Mouse (Mus musculus) hindbrain, embryonic 12.5 days (tissue): ENCODE results near the gene Slco1a5. TPM values are rescaled to one million over a fixed set of nuclear protein-coding genes. Genes with fewer than 3 reads are reported as not detected.
"Not testable (repeated sequence)": the region's sequence is repeated elsewhere in the genome, so short reads cannot be mapped to it uniquely, and the experiment has no call there.

Experiments
- ATAC-seq: fragments of 200-750 bp; cut with Nextera tagmentation; 2 replicates; pipeline ENCODE4 v1.8.0; 2017; ENCODE audit warnings: moderate TSS enrichment; ENCODE audit not compliant: low FRiP score
- H3K27ac ChIP-seq: fragments of 300-500 bp; sonication (generic); 2 replicates; pipeline ENCODE4 v1.5.1; 2016; ENCODE audit warnings: mild to moderate bottlenecking
- H3K27me3 ChIP-seq: fragments of 300-500 bp; sonication (generic); 2 replicates; pipeline ENCODE4 v1.6.1; 2016; ENCODE audit warnings: mild to moderate bottlenecking
- H3K36me3 ChIP-seq: fragments of 300-500 bp; sonication (generic); 2 replicates; pipeline ENCODE4 v1.6.1; 2016; ENCODE audit warnings: mild to moderate bottlenecking
- H3K4me1 ChIP-seq: fragments of 300-500 bp; sonication (generic); 2 replicates; pipeline ENCODE4 v1.6.1; 2016
- H3K4me2 ChIP-seq: fragments of 300-500 bp; sonication (generic); replicated peaks from 2 replicates; pipeline ENCODE4 v1.6.1; 2016; ENCODE audit warnings: mild to moderate bottlenecking
- H3K4me3 ChIP-seq: fragments of 300-500 bp; sonication (generic); 2 replicates; pipeline ENCODE4 v1.5.1; 2016; ENCODE audit warnings: mild to moderate bottlenecking
- H3K9ac ChIP-seq: fragments of 300-500 bp; sonication (generic); 2 replicates; pipeline ENCODE4 v1.6.1; 2016; ENCODE audit warnings: mild to moderate bottlenecking, moderate library complexity
- H3K9me3 ChIP-seq: fragments of 300-500 bp; sonication (generic); replicated peaks from 2 replicates; pipeline ENCODE4 v1.6.1; 2016; ENCODE audit warnings: mild to moderate bottlenecking
- WGBS: fragments of 180-500 bp; shearing (Covaris S2); methylation state at CpG from one replicate; pipeline ENCODE4 v1.1.7; 2016; 5-methylcytosine and 5-hydroxymethylcytosine counted together
- polyA plus RNA-seq: library from polyadenylated mRNA; unstranded; fragments of >200 nt; fragmentation: Nextera tagmentation; extraction: Ambion mirVana; gene quantifications from 2 replicates; pipeline ENCODE4 v1.2.1, GENCODE M21; 2016

The Slco1a5 gene
- polyA plus RNA-seq, 1 experiment from 2014 or later, result 0.83 TPM

- ATAC-seq, H3K4me1 ChIP-seq, H3K27ac ChIP-seq, H3K9me3 ChIP-seq, H3K9ac ChIP-seq, H3K4me2 ChIP-seq, H3K4me3 ChIP-seq, H3K27me3 ChIP-seq, H3K36me3 ChIP-seq: not testable (repeated sequence)
- WGBS, result 90% methylated on average over 1 of the region's 1 CpGs
These were observed 72.0 kb downstream of the Slco1a5 start for GRCm38 (mm10) chr6:142250738-142251307.

GRCm38 (mm10) chr6:142245065-142245464, 77.7 kb downstream of the Slco1a5 start:
- H3K9ac ChIP-seq, result no peak overlapping the region
- H3K9me3 ChIP-seq, result no peaks in the 10 kb centered on the region
- no peak overlapping the region for H3K4me3 ChIP-seq
- no peaks in the 10 kb centered on the region for H3K36me3 ChIP-seq
- no peak for ATAC-seq
- no peak overlapping the region for H3K27ac ChIP-seq
- H3K27me3 ChIP-seq, result no peaks in the 10 kb centered on the region
- H3K4me2 ChIP-seq, result no peak overlapping the region
- H3K4me1 ChIP-seq, result no peaks in the 10 kb centered on the region
- 75% methylated on average over 5 of the region's 5 CpGs for WGBS

GRCm38 (mm10) chr6:142239468-142239867, 83.3 kb downstream of the Slco1a5 start:
- Histone ChIP-seq H3K4me3 (no peak overlapping the region), H3K4me2 (no peak overlapping the region), H3K4me1 (no peaks in the 10 kb centered on the region), H3K27ac (no peak overlapping the region), H3K9ac (no peak overlapping the region), H3K36me3 (no peaks in the 10 kb centered on the region), H3K9me3 (no peaks in the 10 kb centered on the region), H3K27me3 (no peaks in the 10 kb centered on the region)
- WGBS, result 79% methylated on average over 1 of the region's 1 CpGs
- ATAC-seq, result no peak

GRCm38 (mm10) chr6:142220138-142220537, 102.6 kb downstream of the Slco1a5 start:
- no peak for ATAC-seq
- no peaks in the 10 kb centered on the region for H3K27me3 ChIP-seq

GRCm38 (mm10) chr6:142211821-142212220, 111.0 kb downstream of the Slco1a5 start:
- Histone ChIP-seq H3K4me3 (no peak overlapping the region), H3K9me3 (no peaks in the 10 kb centered on the region), H3K27ac (no peak overlapping the region), H3K4me1 (no peaks in the 10 kb centered on the region), H3K27me3 (no peaks in the 10 kb centered on the region), H3K9ac (no peak overlapping the region), H3K36me3 (no peaks in the 10 kb centered on the region), H3K4me2 (no peak overlapping the region)
- no peak for ATAC-seq

More at GRCm38 (mm10) chr6:142220138-142220537, 102.6 kb downstream of the Slco1a5 start:
- H3K4me1 ChIP-seq, result no peaks in the 10 kb centered on the region
- no peak overlapping the region for H3K9ac ChIP-seq
- H3K4me3 ChIP-seq, result no peak overlapping the region
- no peaks in the 10 kb centered on the region for H3K9me3 ChIP-seq
- no peaks in the 10 kb centered on the region for H3K36me3 ChIP-seq
- H3K27ac ChIP-seq, result no peak overlapping the region
- H3K4me2 ChIP-seq, result no peak overlapping the region

GRCm38 (mm10) chr6:142209749-142210148, 113.0 kb downstream of the Slco1a5 start:
- no peaks in the 10 kb centered on the region for H3K4me1 ChIP-seq
- H3K9ac ChIP-seq, result no peak overlapping the region
- H3K4me3 ChIP-seq, result no peak overlapping the region
- ATAC-seq, result no peak
- H3K9me3 ChIP-seq, result no peaks in the 10 kb centered on the region
- H3K4me2 ChIP-seq, result no peak overlapping the region
- no peak overlapping the region for H3K27ac ChIP-seq
- H3K36me3 ChIP-seq, result no peaks in the 10 kb centered on the region
- no peaks in the 10 kb centered on the region for H3K27me3 ChIP-seq

GRCm38 (mm10) chr6:142208421-142208820, 114.4 kb downstream of the Slco1a5 start, which contains the start of gene Slco1a6:
TSS of gene Slco1a6 (minus strand) at chr6:142208521.
- Histone ChIP-seq H3K4me3 (no peak within 1 kb of the TSS), H3K27me3 (no peaks in the 10 kb centered on the region), H3K9me3 (no peaks in the 10 kb centered on the region), H3K9ac (no peak within 1 kb of the TSS), H3K4me1 (no peaks in the 10 kb centered on the region), H3K27ac (no peak within 1 kb of the TSS), H3K4me2 (no peak within 1 kb of the TSS), H3K36me3 (no peaks in the 10 kb centered on the region)
- ATAC-seq, result no peak
- 90% methylated on average over 4 of the region's 4 CpGs for WGBS

- Histone ChIP-seq H3K9ac (no peak overlapping the region), H3K27me3 (no peaks in the 10 kb centered on the region), H3K27ac (no peak overlapping the region), H3K4me3 (no peak overlapping the region), H3K4me2 (no peak overlapping the region), H3K36me3 (no peaks in the 10 kb centered on the region), H3K4me1 (no peaks in the 10 kb centered on the region), H3K9me3 (0 out of 2 replicates have a peak, but pooled peaks cover 4% of the 10 kb centered on the region)
- no peak for ATAC-seq
These were observed 122.3 kb downstream of the Slco1a5 start for GRCm38 (mm10) chr6:142200524-142200923.

- H3K4me3 ChIP-seq, result no peak overlapping the region
- ATAC-seq, result no peak
- H3K9me3 ChIP-seq, result no peaks in the 10 kb centered on the region
- no peaks in the 10 kb centered on the region for H3K4me1 ChIP-seq
- H3K36me3 ChIP-seq, result no peaks in the 10 kb centered on the region
- no peak overlapping the region for H3K27ac ChIP-seq
- no peaks in the 10 kb centered on the region for H3K27me3 ChIP-seq
- WGBS, result 87% methylated on average over 8 of the region's 8 CpGs
- no peak overlapping the region for H3K9ac ChIP-seq
- H3K4me2 ChIP-seq, result no peak overlapping the region
These were observed 128.5 kb downstream of the Slco1a5 start for GRCm38 (mm10) chr6:142194245-142194644.

- no peak for ATAC-seq
- 77% methylated on average over 1 of the region's 1 CpGs for WGBS
- no peaks in the 10 kb centered on the region for H3K4me1 ChIP-seq
These were observed 130.8 kb downstream of the Slco1a5 start for GRCm38 (mm10) chr6:142191962-142192361.

GRCm38 (mm10) chr6:142187426-142187825, 135.4 kb downstream of the Slco1a5 start:
- no peak overlapping the region for H3K4me2 ChIP-seq
- H3K27me3 ChIP-seq, result no peaks in the 10 kb centered on the region
- no peak for ATAC-seq
- no peak overlapping the region for H3K27ac ChIP-seq
- H3K4me1 ChIP-seq, result no peaks in the 10 kb centered on the region
- no peak overlapping the region for H3K4me3 ChIP-seq
- no peak overlapping the region for H3K9ac ChIP-seq
- no peaks in the 10 kb centered on the region for H3K9me3 ChIP-seq
- WGBS, result 90% methylated on average over 3 of the region's 3 CpGs
- H3K36me3 ChIP-seq, result no peaks in the 10 kb centered on the region

More at GRCm38 (mm10) chr6:142191962-142192361, 130.8 kb downstream of the Slco1a5 start:
- H3K27me3 ChIP-seq, result no peaks in the 10 kb centered on the region
- no peak overlapping the region for H3K27ac ChIP-seq
- H3K4me2 ChIP-seq, result no peak overlapping the region
- H3K4me3 ChIP-seq, result no peak overlapping the region
- H3K9ac ChIP-seq, result no peak overlapping the region
- no peaks in the 10 kb centered on the region for H3K9me3 ChIP-seq
- H3K36me3 ChIP-seq, result no peaks in the 10 kb centered on the region

GRCm38 (mm10) chr6:142185868-142186415, 136.8 kb downstream of the Slco1a5 start:
- Histone ChIP-seq H3K27ac (no peak overlapping the region), H3K9ac (no peak overlapping the region), H3K36me3 (no peaks in the 10 kb centered on the region), H3K4me3 (no peak overlapping the region), H3K4me2 (no peak overlapping the region), H3K4me1 (no peaks in the 10 kb centered on the region), H3K9me3 (no peaks in the 10 kb centered on the region), H3K27me3 (no peaks in the 10 kb centered on the region)
- WGBS, result 86% methylated on average over 2 of the region's 2 CpGs
- ATAC-seq, result no peak
